Mouse (Mus musculus) yolk sac, embryonic 10.5 days (tissue): ENCODE measurements around the gene Adprm.
A peak's percentile ranks its signal among the peaks of the same experiment; 100 is the strongest.

Source experiments
- DNase-seq: peaks from one replicate; pipeline ENCODE4 v3.0.0-alpha.2; 2017; ENCODE audit warnings: low spot score

Adprm gene

GRCm38 (mm10) chr11:67076781-67077180 is 24.4 kb upstream of the Adprm start:
- DNase-seq, result no peak

GRCm38 (mm10) chr11:67075036-67075435 is 22.6 kb upstream of the Adprm start:
- DNase-seq, result no peak

GRCm38 (mm10) chr11:67072615-67073130 is 20.3 kb upstream of the Adprm start:
- no peak for DNase-seq

DNA sequence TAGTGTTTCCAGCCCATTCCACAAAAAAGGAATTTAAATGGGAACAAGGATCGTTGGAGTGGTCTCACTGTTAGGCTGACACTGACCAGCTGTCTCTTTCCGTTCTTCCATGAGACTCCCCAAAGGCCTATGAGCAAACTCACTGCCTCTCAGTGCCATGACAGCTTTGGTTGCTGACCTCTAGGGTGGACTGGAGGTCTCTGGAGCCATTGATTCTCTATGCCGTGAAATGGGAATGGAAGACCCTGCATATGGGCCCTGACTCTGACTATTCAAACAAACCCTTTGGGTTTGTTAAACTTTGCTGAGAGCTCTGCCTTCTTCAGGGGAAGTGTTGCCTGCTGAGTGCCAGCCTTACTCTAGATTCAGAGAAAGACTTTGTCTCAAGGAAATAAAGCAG is 15.3 kb upstream of the Adprm start:
- no peak for DNase-seq

- DNase-seq, result no peak
Measured at GRCm38 (mm10) chr11:67062726-67063125, 10.3 kb upstream of the Adprm start.

DNA sequence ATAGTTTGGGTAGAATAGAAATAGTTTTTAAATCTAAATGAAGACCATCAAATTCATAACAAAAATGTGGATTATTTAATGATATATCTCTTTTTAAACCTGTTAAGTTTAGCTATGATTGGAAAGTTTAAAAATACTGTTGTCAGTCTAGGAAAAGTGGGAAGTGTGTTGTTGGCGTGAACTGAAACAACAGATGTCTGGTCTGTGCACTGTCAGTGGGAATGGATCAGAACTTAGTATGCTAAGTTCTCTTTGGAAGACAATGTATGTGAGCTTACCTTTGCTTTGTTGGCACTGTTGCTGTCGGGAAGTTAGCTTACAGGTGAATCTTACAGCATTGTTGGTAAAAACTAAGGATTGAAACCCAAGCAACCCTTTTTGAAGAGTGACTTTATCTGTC is 8.9 kb upstream of the Adprm start:
- no peak for DNase-seq

DNA sequence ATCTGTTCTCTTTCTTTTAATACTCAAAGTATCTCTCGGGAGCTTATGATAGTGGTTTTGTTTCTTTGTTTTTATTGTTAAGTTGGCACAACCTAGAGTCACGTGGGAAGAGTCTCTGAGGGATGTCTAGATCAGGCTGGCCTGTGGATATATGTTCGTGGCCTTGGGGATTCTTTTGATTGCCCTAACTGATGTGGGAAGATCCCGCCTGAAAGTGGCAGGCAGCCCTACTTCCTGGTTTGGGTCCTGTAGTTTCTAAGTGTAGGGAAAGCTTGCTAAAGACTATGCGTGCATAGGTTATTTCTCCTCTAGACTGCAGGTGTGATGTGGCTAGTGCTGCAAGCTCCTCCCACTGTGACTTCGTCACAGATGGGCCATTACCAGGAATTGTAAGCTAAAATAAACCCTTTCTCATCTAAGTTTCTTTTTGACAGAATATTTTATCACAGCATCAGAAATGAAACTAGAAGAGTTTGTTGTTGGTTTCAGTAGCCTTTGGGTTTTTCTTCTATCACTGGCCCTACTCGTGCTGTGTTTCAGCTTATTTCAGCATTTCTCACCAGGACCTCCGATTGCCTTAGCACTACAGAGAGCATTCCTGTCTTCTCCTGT is 2.5 kb upstream of the Adprm start:
- no peak for DNase-seq

GRCm38 (mm10) chr11:67051676-67052320 is 596 bp downstream of the Adprm start:
- DNase-seq, result no peak

DNA sequence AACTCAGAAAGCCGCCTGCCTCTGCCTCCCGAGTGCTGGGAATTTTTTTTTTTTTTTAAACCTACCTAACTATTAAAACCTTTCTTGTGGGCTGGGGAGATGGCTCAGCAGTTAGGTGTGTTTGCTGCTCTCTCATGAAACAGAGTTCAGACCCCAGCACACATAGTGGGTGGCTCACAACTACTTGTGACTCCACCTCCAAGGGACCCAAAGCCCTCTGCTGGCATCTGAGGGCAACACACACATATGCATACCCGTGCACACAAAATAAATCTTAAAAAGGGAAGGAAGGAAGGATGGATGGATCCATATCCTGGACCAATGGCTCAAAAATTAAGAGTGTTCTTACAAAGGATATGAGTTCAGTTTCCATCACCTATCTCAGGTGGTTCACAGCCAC is 3.1 kb downstream of the Adprm start:
- no peak for DNase-seq

- no peak for DNase-seq
Measured at GRCm38 (mm10) chr11:67048496-67048895, 3.9 kb downstream of the Adprm start.

- DNase-seq, result no peak
Measured at GRCm38 (mm10) chr11:67047199-67047598, 5.2 kb downstream of the Adprm start.

- DNase-seq, result peak; percentile 37
Measured at GRCm38 (mm10) chr11:67044959-67045358, 7.4 kb downstream of the Adprm start.

GRCm38 (mm10) chr11:67043007-67043406 is 9.4 kb downstream of the Adprm start:
- no peak for DNase-seq

- DNase-seq, result no peak
Measured at GRCm38 (mm10) chr11:67040483-67040882, 11.9 kb downstream of the Adprm start.

DNA sequence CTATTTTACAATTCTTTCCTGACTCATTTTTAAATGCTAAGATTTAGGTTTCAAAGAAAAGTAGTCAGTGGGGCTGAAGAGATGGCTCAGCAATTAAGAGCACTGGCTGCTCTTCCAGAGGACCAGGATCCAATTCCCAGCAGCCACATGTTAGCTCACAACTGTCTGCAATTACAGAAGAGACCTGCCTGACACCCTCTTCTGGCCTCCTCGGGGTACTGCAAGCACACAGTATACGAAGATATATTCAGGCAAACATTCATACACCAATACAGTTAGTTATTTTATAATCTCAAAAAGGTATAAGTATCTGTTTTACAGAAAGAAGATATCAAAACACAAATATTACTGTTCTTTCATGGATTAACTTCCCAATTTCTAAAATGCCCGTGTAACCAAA is 12.6 kb downstream of the Adprm start:
- DNase-seq, result no peak

- no peak for DNase-seq
Measured at GRCm38 (mm10) chr11:67036892-67037291, 15.5 kb downstream of the Adprm start.

DNA sequence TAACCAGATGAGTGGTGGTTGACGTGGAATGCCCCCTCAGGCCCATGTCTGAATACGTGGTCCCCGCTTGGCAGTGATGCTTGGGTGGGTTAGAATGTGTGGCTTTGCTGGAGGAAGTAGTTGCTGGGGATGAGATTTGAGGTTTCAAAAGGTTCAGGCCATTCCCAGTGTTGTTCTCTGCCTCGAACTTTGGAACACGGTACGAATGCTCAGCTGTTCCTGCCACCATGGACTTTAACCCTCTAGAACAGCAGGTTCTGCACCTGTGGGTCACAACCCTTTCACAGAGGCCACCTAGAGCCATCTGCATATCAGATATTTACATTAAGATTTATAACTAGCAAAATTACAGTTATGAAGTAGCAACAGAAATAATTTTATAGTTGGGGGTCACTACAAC is 16.2 kb downstream of the Adprm start:
- DNase-seq, result no peak

- DNase-seq, result no peak
Measured at GRCm38 (mm10) chr11:67034775-67035485, 17.5 kb downstream of the Adprm start.

GRCm38 (mm10) chr11:67031603-67031915 is 20.8 kb downstream of the Adprm start:
- DNase-seq, result no peak

- DNase-seq, result no peak
Measured at GRCm38 (mm10) chr11:67030904-67031602, 21.3 kb downstream of the Adprm start.

DNA sequence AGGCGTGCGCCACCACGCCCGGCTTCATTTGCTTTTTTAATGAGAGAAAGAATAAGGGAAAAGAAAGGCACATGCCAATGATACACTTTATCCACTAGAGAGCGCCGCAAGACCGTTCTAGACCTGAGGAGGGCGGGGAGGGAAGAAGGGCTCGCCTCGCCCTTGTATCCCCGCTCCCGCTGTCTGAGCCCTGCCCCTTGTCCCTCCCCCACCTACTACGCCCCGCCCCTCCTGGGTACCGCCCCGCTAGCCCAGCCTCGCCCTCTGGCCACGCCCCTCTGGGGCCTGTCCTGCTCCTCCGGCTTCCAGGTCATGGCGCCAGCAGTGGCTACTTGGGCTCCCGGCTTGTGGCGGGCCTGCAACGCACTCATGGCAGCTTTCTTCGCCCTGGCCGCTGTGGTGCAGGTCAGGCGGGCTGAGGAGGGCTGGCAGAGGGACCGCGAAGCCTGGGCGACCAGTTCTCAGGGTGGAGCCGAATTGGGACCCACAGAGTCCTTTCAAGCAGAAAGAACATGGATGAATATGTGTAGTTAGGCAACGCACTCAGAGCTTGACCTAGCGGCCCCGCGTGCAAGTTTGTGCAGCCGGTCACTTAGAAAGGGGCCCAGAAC is 27.4 kb downstream of the Adprm start, which contains the start of gene Tmem220:
Gene Tmem220, plus strand, starts transcription at position 288 of the 611 bp plus-strand sequence.
- DNase-seq, result peak; percentile 98

DNA sequence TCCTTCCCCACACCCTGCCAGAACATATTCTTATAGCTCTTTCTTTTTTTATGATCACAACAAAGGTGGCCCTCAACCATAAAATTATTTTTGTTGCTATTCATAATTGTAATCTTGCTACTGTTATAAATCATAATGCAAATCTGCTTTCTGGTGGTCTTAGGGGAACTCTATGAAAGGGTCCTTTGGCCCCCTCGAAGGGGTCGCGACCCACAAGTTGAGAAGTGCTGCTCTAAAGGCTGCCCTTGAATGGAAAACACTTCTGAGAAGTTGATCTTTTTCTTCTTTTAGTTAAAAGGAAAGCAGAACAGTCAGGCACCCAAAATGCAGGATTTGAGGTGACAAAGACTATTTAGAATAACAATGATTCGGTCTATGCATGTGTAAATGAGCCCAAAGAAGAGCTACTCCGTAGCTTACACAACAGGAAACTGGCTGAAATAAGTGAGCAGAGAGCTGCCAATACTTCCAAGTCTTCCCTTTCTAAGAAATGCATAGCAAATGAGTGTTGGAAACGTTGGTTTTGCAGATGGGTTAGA is 28.5 kb downstream of the Adprm start:
- no peak for DNase-seq
